Mouse (Mus musculus): Measurements from ENCODE around the gene Stx6.

DNA sequence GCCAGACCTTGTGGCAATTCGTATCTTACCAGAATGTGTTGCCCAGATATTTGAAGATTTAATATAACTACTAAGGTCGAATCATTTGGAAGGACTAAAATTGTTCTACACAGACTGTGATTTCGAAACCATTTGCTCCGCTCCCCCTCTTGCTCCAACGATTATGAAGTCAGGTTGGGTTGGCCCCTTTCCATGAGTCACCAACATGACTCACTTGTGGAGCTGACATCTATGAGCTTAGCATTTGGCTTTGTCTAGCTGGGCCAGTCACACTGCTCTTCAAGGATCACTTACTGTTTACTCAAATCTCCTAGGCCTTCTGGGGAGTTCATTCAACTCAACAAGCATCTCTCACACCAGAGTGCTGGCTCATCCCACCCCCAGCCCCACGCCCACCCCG is 19.7 kb upstream of the Stx6 start:
- TF ChIP-seq CTCF (IDR thresholded peaks at IDR 0.05; ENCODE audit: borderline replicate concordance, extremely low read depth, insufficient read depth, insufficient read length): no peak
- no peak for TF ChIP-seq POLR2A (IDR thresholded peaks at IDR 0.05; ENCODE audit: borderline replicate concordance, extremely low read depth, insufficient read depth, insufficient read length, poor library complexity, severe bottlenecking)
